In genomic region chr1:177013776-177014175, GRCm38 (mm10) we compare ENCODE assay signal across 10 mouse cellular contexts.
DNase-seq lines count a peak whose midpoint lies in the region; ATAC-seq lines count a peak whose summit lies in the region.
"Had no signal": no experiment of that assay in that cellular context is flagged by ENCODE, and none has a peak within 500 bp of the region (broad histone marks: within the 10 kb centered on the region; RNA-seq: fewer than 3 reads in every experiment).

No protein-coding gene starts in this region.

- H3K9me3 ChIP-seq in intestine, embryonic 14.5 days (ENCODE audit: control insufficient read depth, low read length): no peaks in the 10 kb centered on the region
- no peaks in the 10 kb centered on the region for H3K9me3 ChIP-seq in intestine, embryonic 16.5 days (ENCODE audit: control insufficient read depth, low read length)

- H3K4me3 ChIP-seq in intestine, embryonic 14.5 days (ENCODE audit: low read depth, low read length): no peak overlapping the region
- no peak overlapping the region for H3K4me3 ChIP-seq in intestine, embryonic 16.5 days (ENCODE audit: low read length)

- H3K27me3 ChIP-seq in intestine, embryonic 14.5 days (replicated peaks; ENCODE audit: control insufficient read depth, insufficient read depth, low read length): no peaks in the 10 kb centered on the region
- no peaks in the 10 kb centered on the region for H3K27me3 ChIP-seq in intestine, embryonic 16.5 days (replicated peaks; ENCODE audit: control insufficient read depth, insufficient read depth, low read length)

- WGBS in intestine, embryonic 14.5 days: 94% methylated on average over 3 of the region's 3 CpGs
- 82% methylated on average over 3 of the region's 3 CpGs for WGBS in intestine, embryonic 16.5 days

- peaks cover 6% of the 10 kb centered on the region for H3K4me1 ChIP-seq in intestine, embryonic 14.5 days (replicated peaks; ENCODE audit: control insufficient read depth, insufficient read depth, low read length)
- peaks cover 10% of the 10 kb centered on the region for H3K4me1 ChIP-seq in intestine, embryonic 16.5 days (ENCODE audit: control insufficient read depth, insufficient read depth, low read length)

- H3K4me2 ChIP-seq in intestine, embryonic 14.5 days (ENCODE audit: low read length): no peak overlapping the region
- no peak overlapping the region for H3K4me2 ChIP-seq in intestine, embryonic 16.5 days (ENCODE audit: low read depth, low read length)

- ATAC-seq in cerebellum, adult (ENCODE audit: insufficient number of reproducible peaks, low FRiP score, low TSS enrichment): no peak
- no peak for ATAC-seq in intestine, embryonic 14.5 days (replicated peaks; ENCODE audit: low FRiP score, low TSS enrichment, low read depth)
- ATAC-seq in intestine, embryonic 16.5 days: no peak

- H3K27ac ChIP-seq in intestine, embryonic 14.5 days (ENCODE audit: low read depth): 0 out of 2 replicates have a peak overlapping the region, but pooled peaks have one; percentile 18
- H3K27ac ChIP-seq in intestine, embryonic 16.5 days (ENCODE audit: low read length): no peak overlapping the region
- H3K27ac ChIP-seq: kidney, postnatal 0 days; macrophage had no signal

- H3K9ac ChIP-seq in intestine, embryonic 14.5 days (ENCODE audit: low read length): no peak overlapping the region
- H3K9ac ChIP-seq in intestine, embryonic 16.5 days (ENCODE audit: low read depth, low read length): no peak overlapping the region

- peak; percentile 43 for DNase-seq in cerebellum, adult 11 months
- peak; percentile 43 for DNase-seq in intestine, embryonic 14.5 days (ENCODE audit: low spot score)
- DNase-seq in cerebellum, adult 18-20 months: peak; percentile 47 to 55
- peak; percentile 35 for DNase-seq in gastrocnemius, postnatal 25 days
- no peak for DNase-seq in right cerebral cortex, postnatal 4 days
- DNase-seq in spleen, postnatal 4 days (ENCODE audit: low spot score in 2 of 2): no peak

- no peaks in the 10 kb centered on the region for H3K36me3 ChIP-seq in intestine, embryonic 14.5 days (ENCODE audit: control insufficient read depth, insufficient read depth, low read length)
- no peaks in the 10 kb centered on the region for H3K36me3 ChIP-seq in intestine, embryonic 16.5 days (ENCODE audit: control insufficient read depth, insufficient read depth, low read length)

Comparison
In these comparisons a context has a peak if more than half of its experiments do, and no peak if none do; other contexts are left out.
1. DNase-seq: peak in cerebellum, adult 11 months (single experiment), intestine, embryonic 14.5 days (single experiment), cerebellum, adult 18-20 months (2 of 2) and gastrocnemius, postnatal 25 days (single experiment); none in right cerebral cortex, postnatal 4 days (single experiment) and spleen, postnatal 4 days (0 of 2).